Mouse (Mus musculus): ENCODE data around the gene Klhl21.
A peak's percentile ranks its signal among the peaks of the same experiment; 100 is the strongest.

DNA sequence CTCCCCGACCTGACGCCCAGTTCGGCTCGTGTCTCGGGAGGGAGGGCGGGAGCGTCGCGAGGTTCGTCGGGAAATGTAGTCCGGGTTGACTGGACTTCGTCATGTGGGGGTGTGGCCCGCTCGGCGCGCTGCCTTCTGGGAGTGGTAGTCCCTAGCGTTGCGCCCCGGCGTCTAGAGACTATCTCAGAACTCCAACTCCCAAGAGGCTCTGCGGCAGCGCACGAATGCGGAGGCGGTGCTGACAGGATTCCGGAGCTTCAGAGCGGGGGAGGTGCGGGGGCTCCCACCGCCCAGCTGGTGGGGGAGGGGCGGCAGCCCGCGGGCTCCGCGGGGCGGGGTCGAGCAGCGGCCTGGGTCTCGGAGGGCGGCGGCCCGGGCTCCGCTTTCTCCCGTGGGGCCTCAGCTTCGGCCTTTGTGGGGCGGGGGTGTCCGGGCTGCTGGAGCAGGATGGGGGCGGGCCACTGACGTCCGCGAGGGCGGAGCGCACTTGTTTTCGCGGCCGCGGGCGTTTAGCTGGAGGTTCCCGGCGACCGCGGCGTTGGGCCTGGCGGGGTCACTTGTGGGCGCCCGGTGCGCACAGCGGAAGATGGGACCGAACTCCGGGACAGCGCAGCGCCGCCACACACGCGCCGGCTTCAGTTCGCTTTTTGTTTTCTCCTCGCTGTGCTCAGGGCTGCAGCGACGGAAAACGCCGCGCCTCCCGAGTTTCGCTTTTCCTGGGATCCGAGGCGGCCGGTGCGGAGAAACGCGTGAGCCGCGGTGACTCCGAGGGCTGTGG is 12.2 kb upstream of the Klhl21 start, which contains the start of gene Phf13:
- TF ChIP-seq CTCF (IDR thresholded peaks at IDR 0.05) (peak; percentile 19; the same call in 1 of the 2 replicates), EP300 (IDR thresholded peaks at IDR 0.05) (no peak)

All from lung, postnatal 0 days (tissue).